Mouse (Mus musculus) lung, embryonic 14.5 days (tissue): ENCODE measurements around the gene Cpa2. TPM values are rescaled to one million over a fixed set of nuclear protein-coding genes. Genes with fewer than 3 reads are reported as not detected.

Experiments used
- ATAC-seq: fragments of 200-750 bp; cut with Nextera tagmentation; 2 replicates; pipeline ENCODE4 v1.8.0; 2017; ENCODE audit warnings: mild to moderate bottlenecking, moderate TSS enrichment, moderate library complexity; ENCODE audit not compliant: insufficient read depth
- DNase-seq: peaks from one replicate; pipeline ENCODE4 v3.0.0-alpha.2; 2015
- H3K27ac ChIP-seq: fragments of 300-500 bp; sonication (generic); 2 replicates; pipeline ENCODE4 v1.5.1; 2014; ENCODE audit warnings: low read depth, mild to moderate bottlenecking, moderate library complexity
- H3K27me3 ChIP-seq: fragments of 300-500 bp; sonication (generic); 2 replicates; pipeline ENCODE4 v1.6.1; 2014; ENCODE audit warnings: low read length, control low read depth; ENCODE audit not compliant: insufficient read depth
- H3K36me3 ChIP-seq: fragments of 300-500 bp; sonication (generic); 2 replicates; pipeline ENCODE4 v1.6.1; 2014; ENCODE audit warnings: control low read depth; ENCODE audit not compliant: insufficient read depth
- H3K4me1 ChIP-seq: fragments of 300-500 bp; sonication (generic); 2 replicates; pipeline ENCODE4 v1.6.1; 2014; ENCODE audit warnings: antibody characterized with exemption, control low read depth; ENCODE audit not compliant: insufficient read depth
- H3K4me2 ChIP-seq: fragments of 300-500 bp; sonication (generic); 2 replicates; pipeline ENCODE4 v1.6.1; 2014; ENCODE audit warnings: mild to moderate bottlenecking
- H3K4me3 ChIP-seq: fragments of 300-500 bp; sonication (generic); 2 replicates; pipeline ENCODE4 v1.5.1; 2014; ENCODE audit warnings: low read depth, low read length
- H3K9ac ChIP-seq: fragments of 300-500 bp; sonication (generic); 2 replicates; pipeline ENCODE4 v1.6.1; 2014
- H3K9me3 ChIP-seq: fragments of 300-500 bp; sonication (generic); 2 replicates; pipeline ENCODE4 v1.6.1; 2016; ENCODE audit warnings: low read depth, low read length, control low read depth
- CTCF ChIP-seq: IDR thresholded peaks from 2 replicates; pipeline ENCODE4 v1.5.1; 2016; ENCODE audit warnings: antibody characterized with exemption, low read depth
- WGBS: fragments of 180-500 bp; shearing (Covaris S2); extraction: QIAGEN DNeasy Blood & Tissue Kit; methylation state at CpG from one replicate; pipeline ENCODE4 v1.1.7; 2014; 5-methylcytosine and 5-hydroxymethylcytosine counted together
- polyA plus RNA-seq: library from polyadenylated mRNA; unstranded; fragments of >200 nt; fragmentation: Nextera tagmentation; extraction: Ambion mirVana; gene quantifications from 2 replicates; pipeline ENCODE4 v1.2.1, GENCODE M21; 2014

Cpa2 gene
- polyA plus RNA-seq, 1 experiment from 2014 or later: 7.2 TPM

GRCm38 (mm10) chr6:30592417-30592974 is 51.1 kb downstream of the Cpa2 start:
- no peak overlapping the region for H3K4me3 ChIP-seq
- no peak for TF ChIP-seq CTCF
- H3K9me3 ChIP-seq: no peaks in the 10 kb centered on the region
- peaks cover 9% of the 10 kb centered on the region for H3K4me1 ChIP-seq
- no peak overlapping the region for H3K27ac ChIP-seq
- no peaks in the 10 kb centered on the region for H3K36me3 ChIP-seq
- H3K4me2 ChIP-seq: no peak overlapping the region
- WGBS: 78% methylated on average over 10 of the region's 10 CpGs
- H3K9ac ChIP-seq: no peak overlapping the region
- ATAC-seq (no peak), DNase-seq (no peak)
- H3K27me3 ChIP-seq: no peaks in the 10 kb centered on the region

- no peak for TF ChIP-seq CTCF
- no peak for DNase-seq
- 48% methylated on average over 7 of the region's 7 CpGs for WGBS
These were observed 53.0 kb downstream of the Cpa2 start for GRCm38 (mm10) chr6:30594364-30594763.

GRCm38 (mm10) chr6:30596230-30596898 is 55.0 kb downstream of the Cpa2 start:
- Histone ChIP-seq H3K27me3 (no peaks in the 10 kb centered on the region), H3K9ac (no peak overlapping the region), H3K4me1 (0 out of 2 replicates have a peak, but pooled peaks cover 4% of the 10 kb centered on the region), H3K4me3 (no peak overlapping the region), H3K9me3 (no peaks in the 10 kb centered on the region), H3K27ac (peak overlapping the region; percentile 55), H3K4me2 (no peak overlapping the region), H3K36me3 (no peaks in the 10 kb centered on the region)
- ATAC-seq (peak; percentile 77), DNase-seq (peak; percentile 88)
- no peak for TF ChIP-seq CTCF
- WGBS: 55% methylated on average over 8 of the region's 8 CpGs

More at GRCm38 (mm10) chr6:30594364-30594763, 53.0 kb downstream of the Cpa2 start:
- Histone ChIP-seq H3K4me2 (no peak overlapping the region), H3K27ac (no peak overlapping the region), H3K4me1 (peaks cover 9% of the 10 kb centered on the region), H3K36me3 (no peaks in the 10 kb centered on the region), H3K4me3 (no peak overlapping the region), H3K9ac (no peak overlapping the region), H3K9me3 (no peaks in the 10 kb centered on the region), H3K27me3 (no peaks in the 10 kb centered on the region)
- no peak for ATAC-seq

- no peak overlapping the region for H3K27ac ChIP-seq
- 56% methylated on average over 3 of the region's 3 CpGs for WGBS
These were observed 58.7 kb downstream of the Cpa2 start for GRCm38 (mm10) chr6:30600033-30600432.

GRCm38 (mm10) chr6:30600995-30601394 is 59.6 kb downstream of the Cpa2 start:
- no peak for TF ChIP-seq CTCF
- Histone ChIP-seq H3K9ac (no peak overlapping the region), H3K36me3 (no peaks in the 10 kb centered on the region), H3K27ac (no peak overlapping the region), H3K4me1 (0 out of 2 replicates have a peak, but pooled peaks cover 2% of the 10 kb centered on the region), H3K4me2 (no peak overlapping the region), H3K4me3 (no peak overlapping the region), H3K9me3 (no peaks in the 10 kb centered on the region), H3K27me3 (no peaks in the 10 kb centered on the region)
- WGBS: 67% methylated on average over 1 of the region's 1 CpGs
- DNase-seq: no peak
- ATAC-seq: no peak

More at GRCm38 (mm10) chr6:30600033-30600432, 58.7 kb downstream of the Cpa2 start:
- no peaks in the 10 kb centered on the region for H3K36me3 ChIP-seq
- no peaks in the 10 kb centered on the region for H3K27me3 ChIP-seq
- DNase-seq (no peak), ATAC-seq (no peak)
- H3K4me3 ChIP-seq: no peak overlapping the region
- no peak overlapping the region for H3K9ac ChIP-seq
- H3K4me1 ChIP-seq: 0 out of 2 replicates have a peak, but pooled peaks cover 4% of the 10 kb centered on the region
- H3K9me3 ChIP-seq: no peaks in the 10 kb centered on the region
- H3K4me2 ChIP-seq: no peak overlapping the region
- no peak for TF ChIP-seq CTCF

GRCm38 (mm10) chr6:30604342-30604867 is 63.0 kb downstream of the Cpa2 start:
- TF ChIP-seq CTCF: no peak
- Histone ChIP-seq H3K27me3 (no peaks in the 10 kb centered on the region), H3K4me1 (no peaks in the 10 kb centered on the region), H3K9me3 (no peaks in the 10 kb centered on the region), H3K4me2 (no peak overlapping the region), H3K36me3 (no peaks in the 10 kb centered on the region), H3K9ac (no peak overlapping the region), H3K4me3 (no peak overlapping the region), H3K27ac (no peak overlapping the region)
- DNase-seq (no peak), ATAC-seq (no peak)
- WGBS: 61% methylated on average over 7 of the region's 7 CpGs

- H3K9ac ChIP-seq: no peak overlapping the region
- TF ChIP-seq CTCF: no peak
- no peaks in the 10 kb centered on the region for H3K27me3 ChIP-seq
- no peak overlapping the region for H3K4me2 ChIP-seq
- H3K4me3 ChIP-seq: no peak overlapping the region
- 88% methylated on average over 4 of the region's 4 CpGs for WGBS
- no peaks in the 10 kb centered on the region for H3K36me3 ChIP-seq
- no peaks in the 10 kb centered on the region for H3K4me1 ChIP-seq
- DNase-seq: no peak
- H3K9me3 ChIP-seq: no peaks in the 10 kb centered on the region
- H3K27ac ChIP-seq: no peak overlapping the region
- ATAC-seq: no peak
These were observed 63.7 kb downstream of the Cpa2 start for GRCm38 (mm10) chr6:30605111-30605510.
